Comparison of ENCODE assay signal across 8 mouse cellular contexts in the genomic region with DNA sequence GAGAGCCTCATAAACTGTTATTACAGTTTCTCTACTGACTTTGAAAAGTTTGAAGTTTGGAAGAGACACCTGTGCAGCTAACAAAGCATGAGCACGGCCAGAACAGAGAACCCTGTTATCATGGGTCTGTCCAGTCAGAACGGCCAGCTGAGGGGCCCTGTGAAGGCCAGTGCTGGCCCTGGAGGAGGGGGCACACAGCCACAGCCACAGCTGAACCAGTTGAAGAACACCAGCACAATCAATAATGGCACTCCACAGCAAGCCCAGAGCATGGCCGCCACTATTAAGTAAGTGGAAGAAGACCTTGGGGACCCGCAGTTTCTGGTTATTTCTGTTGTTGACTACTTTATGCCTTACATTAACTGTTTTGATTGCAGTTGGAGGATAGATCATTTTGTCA. TPM values are rescaled to one million over a fixed set of nuclear protein-coding genes. Genes with fewer than 3 reads are reported as not detected.
DNase-seq lines count a peak whose midpoint lies in the region; ATAC-seq and TF ChIP-seq lines count a peak whose summit lies in the region.

No protein-coding gene starts in this region.

- peaks cover 19% of the 10 kb centered on the region for H3K36me3 ChIP-seq in kidney, postnatal 0 days (ENCODE audit: insufficient read depth, low read length)
- peaks cover 54% of the 10 kb centered on the region for H3K36me3 ChIP-seq in forebrain, embryonic 10.5 days (replicated peaks)
- H3K36me3 ChIP-seq in intestine, embryonic 15.5 days: peaks cover 14% of the 10 kb centered on the region
- peaks cover 30% of the 10 kb centered on the region for H3K36me3 ChIP-seq in myocyte (ENCODE audit: control insufficient read depth, insufficient read depth)

- no peak for TF ChIP-seq POLR2A in myocyte (IDR thresholded peaks at IDR 0.05; ENCODE audit: insufficient read length, low read depth)

- no peak overlapping the region for H3K9ac ChIP-seq in kidney, postnatal 0 days (ENCODE audit: low read depth, low read length)
- H3K9ac ChIP-seq in intestine, embryonic 15.5 days: no peak overlapping the region

- H3K79me2 ChIP-seq in myocyte (ENCODE audit: control insufficient read depth, insufficient read depth): peaks cover 92% of the 10 kb centered on the region

- ATAC-seq in kidney, postnatal 0 days (replicated peaks; ENCODE audit: low FRiP score, low read depth): no peak
- ATAC-seq in intestine, embryonic 15.5 days: no peak
- no peak for ATAC-seq in CD4-positive, CD25-positive, alpha-beta regulatory T cell, adult 4 months

- no peak overlapping the region for H3K27ac ChIP-seq in kidney, postnatal 0 days
- H3K27ac ChIP-seq in forebrain, embryonic 10.5 days: no peak overlapping the region
- H3K27ac ChIP-seq in intestine, embryonic 15.5 days: no peak overlapping the region

- H3ac ChIP-seq in myocyte (ENCODE audit: control insufficient read depth, insufficient read length): no peak overlapping the region

- DNase-seq in kidney, postnatal 0 days (ENCODE audit: low spot score): no peak
- DNase-seq in kidney, postnatal 14 days: no peak
- DNase-seq in forebrain, embryonic 10.5 days (ENCODE audit: extremely low spot score, low spot score): no peak
- DNase-seq in urinary bladder, adult 2 months (ENCODE audit: low spot score): no peak
- DNase-seq in layer of hippocampus, adult 9-11 months: no peak

- H3K9me3 ChIP-seq in kidney, postnatal 0 days (replicated peaks; ENCODE audit: low read length): no peaks in the 10 kb centered on the region
- no peaks in the 10 kb centered on the region for H3K9me3 ChIP-seq in forebrain, embryonic 10.5 days
- no peaks in the 10 kb centered on the region for H3K9me3 ChIP-seq in intestine, embryonic 15.5 days

- H3K4me3 ChIP-seq in kidney, postnatal 0 days (replicated peaks; ENCODE audit: low read depth, low read length): 0 out of 2 replicates have a peak overlapping the region, but pooled peaks have one; percentile 4
- H3K4me3 ChIP-seq in forebrain, embryonic 10.5 days: peak overlapping the region; percentile 99; the same call in 1 of the 2 replicates
- H3K4me3 ChIP-seq in intestine, embryonic 15.5 days (replicated peaks): peak overlapping the region; percentile 17; the same call in 1 of the 2 replicates
- no peak overlapping the region for H3K4me3 ChIP-seq in myocyte

- WGBS in kidney, postnatal 0 days: 41% methylated on average over 4 of the region's 4 CpGs
- 83% methylated on average over 4 of the region's 4 CpGs for WGBS in forebrain, embryonic 10.5 days
- 48% methylated on average over 4 of the region's 4 CpGs for WGBS in intestine, embryonic 15.5 days

- no peaks in the 10 kb centered on the region for H3K27me3 ChIP-seq in kidney, postnatal 0 days (ENCODE audit: insufficient read depth, low read length)
- H3K27me3 ChIP-seq in forebrain, embryonic 10.5 days (ENCODE audit: poor library complexity, severe bottlenecking): no peaks in the 10 kb centered on the region
- no peaks in the 10 kb centered on the region for H3K27me3 ChIP-seq in intestine, embryonic 15.5 days (replicated peaks)
- H3K27me3 ChIP-seq in myocyte (ENCODE audit: control insufficient read depth, insufficient read depth, insufficient read length): no peaks in the 10 kb centered on the region

- H3K4me2 ChIP-seq in kidney, postnatal 0 days (ENCODE audit: low read length): peak overlapping the region; percentile 73
- peak overlapping the region; percentile 45 for H3K4me2 ChIP-seq in intestine, embryonic 15.5 days (replicated peaks)
- H3K4me2 ChIP-seq in myocyte (ENCODE audit: low read depth): peak overlapping the region; percentile 69

- TF ChIP-seq CTCF in kidney, postnatal 0 days (IDR thresholded peaks at IDR 0.05; ENCODE audit: low read depth): no peak

- H3K4me1 ChIP-seq in kidney, postnatal 0 days (replicated peaks; ENCODE audit: insufficient read depth, low read length): peaks cover 14% of the 10 kb centered on the region
- peaks cover 36% of the 10 kb centered on the region for H3K4me1 ChIP-seq in forebrain, embryonic 10.5 days
- peaks cover 10% of the 10 kb centered on the region for H3K4me1 ChIP-seq in intestine, embryonic 15.5 days (replicated peaks)

TF ChIP-seq in myocyte, 11 proteins besides CTCF, POLR2A, EP300 and RAD21:
- no peak for TF ChIP-seq MYOG (IDR thresholded peaks at IDR 0.05; ENCODE audit: control insufficient read depth in 1 of 3, insufficient read depth in 1 of 3, insufficient read length in 2 of 3, low read depth in 2 of 3)
- no peak for TF ChIP-seq TCF3 (IDR thresholded peaks at IDR 0.05; ENCODE audit: insufficient read length, low read depth)
TF ChIP-seq in myocyte: peak in this region for 0.

RNA-seq across cellular contexts. Expression of a gene that starts 2.6 kb away (rescaled TPM):
- polyA plus RNA-seq in kidney, postnatal 0 days (2015; fragmentation: Nextera tagmentation; extraction: Ambion mirVana): 13.8 and 14.9 TPM in 2 replicates
- polyA plus RNA-seq in forebrain, embryonic 10.5 days (2016; fragmentation: Nextera tagmentation; extraction: Ambion mirVana): 20.3 and 21.0 TPM in 2 replicates
- polyA plus RNA-seq in intestine, embryonic 15.5 days (2015; fragmentation: Nextera tagmentation; extraction: Ambion mirVana): 14.6 and 14.7 TPM in 2 replicates
- polyA plus RNA-seq in myocyte (2012; fragmentation: generic; extraction: Trizol): 25.8 TPM
- polyA plus RNA-seq in urinary bladder, adult 2 months (2012; rRNA removed): 28.2 and 47.5 TPM in 2 replicates
- polyA plus RNA-seq in CD4-positive, CD25-positive, alpha-beta regulatory T cell, adult 4 months (2017; shearing (Covaris generic)): 10 to 100 TPM; 68.5 to 94.4 TPM

RNA-seq across cellular contexts. Expression of a gene that starts 45.6 kb away (rescaled TPM):
- polyA plus RNA-seq in kidney, postnatal 0 days (2015; fragmentation: Nextera tagmentation; extraction: Ambion mirVana): 0.05 TPM in 1 of 2 replicates, not detected in the other
- 0.05 TPM in 1 of 2 replicates, not detected in the other for polyA plus RNA-seq in forebrain, embryonic 10.5 days (2016; fragmentation: Nextera tagmentation; extraction: Ambion mirVana)
- 1.3 TPM in 2 replicates for polyA plus RNA-seq in intestine, embryonic 15.5 days (2015; fragmentation: Nextera tagmentation; extraction: Ambion mirVana)
- 0.01 TPM for polyA plus RNA-seq in myocyte (2012; fragmentation: generic; extraction: Trizol)
- 0.11 and 0.16 TPM in 2 replicates for polyA plus RNA-seq in urinary bladder, adult 2 months (2012; rRNA removed)
- polyA plus RNA-seq in CD4-positive, CD25-positive, alpha-beta regulatory T cell, adult 4 months (2017; shearing (Covaris generic)): 100 to 1,000 TPM in 1 of 2 experiments, 10 to 100 TPM in 1; 93.9 to 121 TPM

Comparison
In these comparisons a context has a peak if more than half of its experiments do, and no peak if none do; other contexts are left out.
1. RNA of a gene that starts 45.6 kb away (polyA plus RNA-seq): 93.9 to 121 TPM in CD4-positive, CD25-positive, alpha-beta regulatory T cell, adult 4 months; 1.3 TPM in intestine, embryonic 15.5 days, 0.11 to 0.16 TPM in urinary bladder, adult 2 months, 0.05 TPM in forebrain, embryonic 10.5 days, 0.05 TPM in kidney, postnatal 0 days and 0.01 TPM in myocyte (single experiment); every median in the first group is over 10 times any median in the second.
2. Peak in every context shown above with its lines, with median percentiles within 50 percentile points of each other: H3K4me2 ChIP-seq.